Mouse (Mus musculus) urinary bladder, postnatal 10 days (tissue): Measurements from ENCODE around the gene Ufc1.
"Not testable (repeated sequence)": the region's sequence is repeated elsewhere in the genome, so short reads cannot be mapped to it uniquely, and the experiment has no call there.

Experiments
- DNase-seq: peaks from one replicate; pipeline ENCODE4 v3.0.0; 2022; ENCODE audit warnings: low spot score

Ufc1 gene

DNA sequence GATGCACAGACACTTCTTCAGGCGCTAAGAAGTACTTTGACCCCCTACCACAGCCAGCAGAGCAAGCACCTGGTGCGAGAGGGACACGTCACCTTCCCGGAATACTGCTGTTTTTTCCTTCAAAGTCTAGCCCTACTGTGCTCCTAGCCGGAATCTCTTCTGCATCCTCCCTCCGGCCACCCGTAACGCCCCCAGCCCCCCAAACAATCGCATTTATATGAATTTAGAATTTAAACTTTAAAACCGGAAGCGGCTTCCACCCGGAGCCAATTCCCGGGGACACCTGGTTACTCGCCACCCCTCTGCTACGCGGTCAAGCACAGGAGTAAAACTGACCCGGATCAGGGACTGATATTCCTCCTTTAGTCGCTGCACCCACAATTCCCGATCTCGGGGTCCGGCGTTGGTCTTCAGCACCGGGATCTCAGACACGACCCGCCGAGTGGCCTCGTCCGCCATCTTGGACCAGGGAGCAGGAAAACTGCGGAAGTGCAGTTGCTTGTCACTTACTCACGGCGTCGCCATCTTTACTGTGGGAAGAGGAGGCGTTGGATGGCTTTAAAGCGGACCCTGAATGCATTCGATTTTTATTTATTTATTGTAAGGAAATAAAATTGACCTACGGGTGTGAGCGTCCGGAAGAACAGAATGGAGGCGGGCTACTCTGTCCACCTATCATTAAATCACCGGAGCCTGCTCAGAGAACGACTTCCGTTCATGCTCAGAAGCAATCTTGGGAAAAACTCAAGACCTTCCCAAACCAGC, at the start of gene Ufc1:
Ufc1 (minus strand) TSS at position 727 of the 765 bp plus-strand sequence.
- no peak for DNase-seq

DNA sequence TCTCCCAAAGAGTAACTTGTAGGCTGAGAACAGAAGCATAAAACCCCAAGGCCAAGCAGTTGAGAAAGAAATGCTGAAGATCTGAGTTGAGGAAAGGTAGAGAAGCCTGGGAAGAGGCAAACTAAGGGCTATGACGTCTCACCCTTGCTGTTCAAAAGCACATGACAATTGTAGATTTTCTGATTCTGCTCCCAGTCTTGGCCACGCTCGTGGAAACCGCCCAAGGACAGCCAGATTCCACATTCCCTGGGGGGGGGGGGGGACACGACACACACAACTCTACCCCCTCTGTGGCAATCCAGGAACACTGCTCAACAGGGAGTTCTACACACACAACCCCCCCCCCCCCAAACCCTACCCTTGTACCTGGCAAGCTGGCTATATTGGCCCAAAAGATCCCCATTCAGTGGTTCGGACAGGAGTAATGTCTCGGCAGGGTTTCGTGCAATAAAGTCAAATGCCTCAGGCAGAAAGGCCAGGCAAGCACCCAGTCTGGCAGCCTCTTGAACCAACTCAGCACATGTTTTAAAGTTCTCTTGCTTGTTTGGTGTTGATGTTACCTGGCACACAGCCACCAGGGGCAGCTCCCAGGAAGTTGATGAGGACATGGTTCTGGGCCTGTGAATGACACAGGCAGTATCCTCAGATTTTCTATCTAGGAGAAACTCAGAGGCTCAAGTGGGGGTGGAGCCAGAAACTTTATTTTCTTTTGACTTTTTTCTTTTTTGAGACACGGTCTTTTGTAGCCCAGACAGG, 49.3 kb upstream of the Ufc1 start:
- no peak for DNase-seq

DNA sequence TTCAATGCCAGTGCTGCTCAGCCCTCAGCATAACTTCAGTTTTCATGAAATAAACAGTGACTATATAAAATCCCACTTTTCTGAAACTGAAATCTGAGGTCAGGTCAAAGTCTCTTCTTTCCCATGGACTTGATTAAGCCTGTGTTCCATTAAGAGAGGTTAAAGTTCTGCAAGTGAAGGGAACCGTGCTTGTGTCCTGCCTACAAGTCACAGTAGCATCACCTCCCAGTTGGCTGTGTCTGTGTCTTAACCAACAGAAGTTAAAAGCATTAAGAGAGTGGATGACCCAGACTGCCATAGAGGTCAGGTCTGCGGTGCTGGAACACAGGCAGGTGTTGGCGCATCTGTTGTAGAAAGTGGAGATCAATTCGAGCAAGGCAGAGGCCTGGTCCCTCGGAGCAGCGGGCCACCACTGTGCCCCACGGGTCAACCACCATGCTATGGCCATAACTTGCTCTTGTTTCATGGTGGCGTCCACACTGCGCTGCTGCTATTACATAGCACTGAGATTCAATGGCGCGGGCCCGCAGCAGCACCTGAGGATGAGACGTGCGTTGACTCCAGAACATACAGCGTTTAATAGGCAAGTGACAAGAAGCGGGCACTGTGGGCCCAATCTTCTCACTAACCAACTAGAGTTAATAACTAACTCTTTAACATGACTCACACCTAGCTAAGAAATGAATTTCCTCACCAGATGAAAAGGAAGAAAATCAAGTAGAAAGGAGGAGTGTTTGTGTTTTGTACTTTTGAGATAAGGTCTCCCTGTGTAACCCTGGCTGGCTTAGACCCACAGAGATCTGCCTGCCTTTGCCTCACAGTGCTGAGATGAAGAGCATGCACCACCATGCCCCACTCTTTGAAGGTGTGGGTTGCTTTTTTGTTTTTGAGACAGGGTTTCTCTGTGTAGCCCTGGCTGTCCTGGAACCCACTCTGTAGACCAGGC, 47.7 kb upstream of the Ufc1 start:
- no peak for DNase-seq

DNA sequence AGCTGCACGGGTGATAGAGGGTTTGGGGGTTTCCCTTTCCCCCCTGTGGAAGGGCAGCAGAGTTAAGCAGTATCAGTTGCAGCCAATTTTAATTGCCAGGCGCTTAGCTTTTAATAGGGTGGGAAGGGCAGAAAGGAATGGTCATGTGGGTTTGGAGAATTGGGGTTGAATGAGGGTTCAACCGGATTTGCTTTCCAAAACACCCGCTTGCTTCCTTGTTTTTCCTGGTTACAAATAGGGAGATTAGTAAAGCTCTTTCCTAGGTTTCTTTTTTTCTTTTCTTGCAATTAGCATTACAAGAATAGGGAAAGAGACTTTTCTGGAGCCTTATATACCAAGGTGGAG, 35.4 kb upstream of the Ufc1 start:
- no peak for DNase-seq

DNA sequence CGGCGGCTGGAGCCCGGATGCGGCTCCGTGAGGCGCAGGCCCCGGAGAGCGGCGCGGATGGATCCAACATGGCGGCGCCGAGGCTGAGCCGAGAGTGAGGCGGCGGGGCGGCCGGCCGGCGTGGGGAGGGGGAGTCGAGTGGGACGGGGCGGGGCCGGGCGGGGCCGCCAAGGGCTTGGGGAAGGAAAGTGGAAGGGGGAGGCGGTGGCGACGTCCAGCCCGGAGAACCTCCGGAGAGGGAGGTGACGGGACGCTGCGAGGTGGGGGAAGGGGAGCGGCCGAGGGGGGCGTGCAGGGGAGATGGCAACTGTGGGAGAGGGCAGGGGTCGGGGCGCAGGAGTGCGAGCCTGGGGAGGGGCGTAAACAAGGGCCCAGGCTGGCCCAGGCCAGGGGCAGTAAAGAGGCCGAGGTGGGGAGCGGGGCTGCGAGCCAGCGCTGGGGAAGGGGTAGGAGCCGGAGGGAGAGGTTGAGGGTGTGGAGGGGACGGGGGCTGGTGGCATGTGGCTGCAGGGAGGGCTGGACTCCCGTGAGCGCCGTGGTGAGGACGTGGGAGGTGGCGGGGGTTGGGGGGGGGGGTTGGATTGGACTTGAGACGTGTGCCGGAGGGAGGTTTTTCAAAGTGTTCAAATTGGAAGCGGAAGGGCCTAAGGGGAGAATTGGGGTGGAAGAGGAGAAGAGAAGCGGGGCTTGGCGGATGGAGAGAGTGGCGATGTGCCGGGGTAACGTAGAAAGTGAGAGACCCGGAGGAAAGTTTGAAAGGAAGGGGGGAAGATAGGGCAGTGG, 34.8 kb upstream of the Ufc1 start:
- peak; percentile 43 for DNase-seq

DNA sequence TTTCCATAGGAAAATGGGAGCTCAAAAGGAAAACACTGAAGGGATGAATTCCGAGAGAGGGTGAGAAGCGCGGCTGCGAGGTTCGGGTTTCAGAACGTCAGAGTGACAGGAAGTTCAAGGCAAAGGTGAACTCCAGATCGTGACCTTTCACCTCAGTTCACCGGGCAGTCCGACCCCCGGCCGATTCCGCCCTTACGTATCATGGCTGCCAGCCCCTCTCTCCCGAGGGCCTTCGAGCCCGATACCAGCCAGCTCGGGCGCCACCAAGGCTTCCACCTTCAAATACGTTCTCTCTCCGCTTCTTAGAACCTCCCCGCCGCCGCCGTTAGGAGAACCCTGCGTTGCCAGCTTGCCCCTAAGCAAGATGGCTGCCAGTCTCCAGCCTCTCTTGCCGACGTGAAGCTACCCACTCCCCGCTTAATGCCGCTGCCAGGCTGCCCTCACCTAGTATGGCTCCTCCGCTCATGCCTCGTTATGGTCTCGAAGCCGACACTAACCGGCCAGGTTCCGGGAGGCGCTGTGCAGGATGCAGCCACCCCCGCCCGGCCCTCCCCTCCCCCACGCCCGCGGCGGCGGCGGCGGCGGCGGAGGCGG, 34.1 kb upstream of the Ufc1 start, which contains the start of gene Dedd:
Dedd (plus strand) TSS at position 307 of the 594 bp plus-strand sequence.
- DNase-seq: peak; percentile 40

DNA sequence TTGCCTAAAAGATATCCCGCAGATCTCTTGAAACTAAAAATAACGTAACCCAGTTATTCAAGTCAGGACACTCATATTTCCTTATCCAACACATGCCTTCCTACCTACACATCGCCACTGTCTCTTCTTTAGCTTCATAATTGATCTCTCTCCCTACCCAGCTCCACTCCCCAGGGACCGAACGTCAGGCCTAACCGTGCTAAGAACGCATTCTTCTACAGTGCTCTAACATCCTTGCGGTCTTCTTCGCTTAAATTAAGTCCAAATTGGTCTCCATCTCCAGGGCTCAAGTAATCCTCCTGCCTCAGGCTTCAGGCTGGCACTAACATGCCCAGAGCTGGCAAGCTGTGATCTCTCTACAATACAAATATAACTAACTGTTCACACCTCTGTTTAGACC, 33.4 kb upstream of the Ufc1 start:
- no peak for DNase-seq

DNA sequence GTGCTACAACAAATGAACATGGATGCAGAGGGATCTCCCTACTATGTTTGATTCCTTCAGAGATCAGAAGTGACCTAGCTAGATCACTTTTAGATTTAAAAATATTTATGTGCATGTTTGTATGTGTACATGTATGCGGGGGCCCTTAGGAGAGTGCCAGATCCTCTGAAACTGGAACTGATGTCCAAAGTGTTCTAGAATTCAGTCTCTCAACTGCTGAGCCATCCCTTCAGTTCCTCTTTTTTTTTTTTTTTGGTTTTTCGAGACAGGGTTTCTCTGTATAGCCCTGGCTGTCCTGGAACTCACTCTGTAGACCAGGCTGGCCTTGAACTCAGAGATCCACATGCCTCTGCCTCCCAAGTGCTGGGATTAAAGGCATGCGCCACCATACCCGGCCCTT, 31.8 kb upstream of the Ufc1 start:
- DNase-seq: not testable (repeated sequence)

DNA sequence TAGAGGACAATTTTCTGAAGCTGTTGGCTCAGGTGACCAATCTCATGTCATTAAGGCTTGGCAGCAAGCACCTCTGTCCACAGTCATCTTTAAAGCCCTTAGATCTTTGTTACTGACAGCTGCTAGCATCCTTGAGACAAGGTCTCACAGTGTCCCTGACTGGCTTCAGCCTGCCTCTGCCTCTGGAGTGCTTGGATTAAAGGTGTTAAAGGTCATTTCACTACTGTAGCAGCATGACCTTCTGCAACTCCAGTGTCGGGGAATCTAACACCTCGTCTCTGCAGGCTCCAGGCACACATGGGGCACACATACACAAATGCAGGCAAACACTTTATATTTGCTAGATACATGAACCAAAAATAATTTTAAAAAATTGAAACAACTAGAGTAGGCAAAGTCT, 30.7 kb upstream of the Ufc1 start:
- no peak for DNase-seq

DNA sequence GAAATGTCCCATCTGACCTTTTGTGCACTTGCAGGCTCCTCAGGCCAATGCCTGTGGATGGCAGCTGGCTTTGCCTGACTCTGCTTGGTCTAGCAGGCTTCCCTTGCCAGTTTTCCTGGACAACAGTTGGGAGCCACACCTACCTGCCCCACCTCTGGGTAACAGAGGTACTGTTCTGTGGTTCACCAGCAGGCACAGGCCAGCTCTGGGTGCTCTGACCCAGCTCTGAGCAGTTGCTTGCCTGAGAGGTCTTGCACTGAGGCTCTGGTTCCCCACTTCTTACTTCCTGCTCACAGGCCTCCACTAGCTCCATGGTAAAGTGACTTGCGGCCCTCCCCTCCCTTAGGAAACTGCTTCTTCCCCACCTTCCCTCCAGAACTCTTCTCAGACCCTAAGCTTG, 27.2 kb upstream of the Ufc1 start:
- DNase-seq: no peak

DNA sequence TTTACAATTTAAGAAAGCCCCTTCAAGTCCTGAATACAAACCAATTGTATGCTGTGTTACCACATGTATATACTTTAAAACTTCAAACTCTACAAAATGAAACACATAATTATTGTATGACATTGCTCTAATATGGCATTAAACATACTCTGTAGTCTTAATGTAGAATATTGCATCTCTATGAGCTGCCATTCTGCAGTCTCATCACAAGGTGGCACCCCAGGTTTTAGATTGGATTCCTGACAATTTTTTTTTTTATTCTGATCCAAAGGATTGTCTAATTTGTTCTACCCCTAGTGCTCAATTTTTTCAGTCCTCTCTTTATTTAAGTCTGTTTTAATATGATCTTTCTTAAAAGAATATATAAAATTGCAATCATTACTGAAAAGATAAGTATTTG, 26.6 kb upstream of the Ufc1 start:
- no peak for DNase-seq

DNA sequence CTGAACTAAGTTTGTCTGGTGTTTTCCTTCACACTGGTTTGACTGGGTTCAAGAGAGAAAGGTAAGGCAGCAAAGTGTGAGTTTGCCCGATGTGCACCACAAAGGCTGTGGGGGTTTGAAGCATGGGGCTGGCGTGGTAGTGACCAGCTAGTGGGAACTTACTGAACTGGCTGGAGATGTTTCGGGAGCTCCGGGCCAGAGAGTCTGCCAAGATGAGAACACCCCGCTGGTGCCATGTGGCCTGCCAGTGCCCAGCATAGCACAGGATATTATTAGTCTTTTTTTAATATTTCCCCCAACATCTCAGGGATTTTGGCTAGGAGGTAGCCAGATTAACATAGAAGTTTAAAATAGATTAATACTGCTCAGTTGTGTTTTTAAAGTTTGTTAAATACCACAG, 25.3 kb upstream of the Ufc1 start:
- no peak for DNase-seq

DNA sequence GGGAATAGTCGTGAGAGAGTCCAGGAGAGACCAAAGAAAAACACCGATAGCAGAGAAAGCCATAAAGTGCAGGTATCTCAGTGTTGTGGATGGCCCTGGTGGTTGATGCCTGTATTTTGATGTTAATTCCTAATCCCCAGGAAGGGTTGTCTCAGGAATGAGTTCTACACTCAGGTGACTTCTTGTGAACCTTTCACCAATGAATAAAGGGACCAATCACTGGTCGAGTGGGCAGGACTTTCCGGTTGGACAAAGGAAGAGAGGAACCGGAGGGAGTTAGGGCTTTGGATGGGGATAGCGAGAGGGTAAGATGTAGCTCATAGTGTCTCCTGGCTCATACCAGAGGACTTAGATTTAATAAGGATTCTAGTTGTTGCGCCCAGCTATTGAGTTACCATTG, 24.9 kb upstream of the Ufc1 start:
- DNase-seq: no peak

DNA sequence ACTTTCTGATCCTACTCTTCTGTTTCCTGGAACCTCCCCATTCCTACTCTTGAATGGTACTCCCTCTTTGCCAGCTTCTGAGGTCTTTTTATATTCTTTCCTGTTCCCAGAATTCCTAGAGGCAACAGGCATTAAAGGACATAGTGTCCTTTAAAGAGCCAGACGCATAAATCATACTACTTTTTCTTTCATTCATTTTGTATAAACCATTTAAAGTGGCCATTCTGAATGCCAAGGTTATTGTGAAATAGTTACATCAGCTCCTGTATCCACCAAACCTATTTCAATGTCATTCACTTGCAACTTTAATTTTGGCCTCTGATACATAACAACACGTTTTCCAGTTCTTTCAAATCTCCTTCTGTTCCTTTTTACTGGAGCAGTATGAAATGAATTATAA, 14.5 kb upstream of the Ufc1 start:
- DNase-seq: no peak

DNA sequence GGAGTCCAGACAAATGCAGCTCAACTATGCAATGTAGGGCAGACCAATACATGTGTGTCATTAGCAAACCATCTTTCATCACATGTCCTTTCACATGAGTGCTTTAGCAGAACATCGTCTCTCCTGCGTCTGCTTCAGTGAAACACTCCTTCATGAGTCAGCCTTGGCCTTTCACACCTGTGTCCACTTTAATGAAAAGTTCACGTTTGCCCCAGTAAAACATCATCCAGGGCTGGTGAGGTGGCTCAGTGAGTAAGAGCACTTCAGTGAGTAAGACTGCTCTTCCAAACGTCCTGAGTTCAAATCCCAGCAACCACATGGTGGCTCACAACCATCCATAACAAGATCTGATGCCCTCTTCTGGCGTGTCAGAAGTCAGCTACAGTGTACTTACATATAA, 11.3 kb upstream of the Ufc1 start:
- not testable (repeated sequence) for DNase-seq

DNA sequence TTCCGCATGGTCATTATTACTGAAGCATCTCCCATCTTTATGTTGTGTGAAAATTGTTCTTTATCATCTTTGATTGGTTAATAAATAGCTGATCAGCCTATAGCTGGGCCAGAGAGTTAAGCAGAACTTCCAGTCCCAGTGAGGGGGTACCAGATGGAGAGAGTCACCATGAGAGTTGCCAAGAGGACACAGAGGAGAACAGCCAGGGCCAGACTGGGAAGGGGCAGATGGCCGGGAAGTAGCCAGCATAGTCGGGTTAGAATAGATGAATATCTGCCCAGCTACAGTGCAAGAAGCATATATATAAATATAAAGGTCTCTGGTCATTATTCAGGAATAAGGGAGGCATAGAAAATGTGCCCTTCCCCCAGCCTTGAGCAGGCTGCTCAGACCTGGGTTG, 3.4 kb upstream of the Ufc1 start:
- DNase-seq: no peak

DNA sequence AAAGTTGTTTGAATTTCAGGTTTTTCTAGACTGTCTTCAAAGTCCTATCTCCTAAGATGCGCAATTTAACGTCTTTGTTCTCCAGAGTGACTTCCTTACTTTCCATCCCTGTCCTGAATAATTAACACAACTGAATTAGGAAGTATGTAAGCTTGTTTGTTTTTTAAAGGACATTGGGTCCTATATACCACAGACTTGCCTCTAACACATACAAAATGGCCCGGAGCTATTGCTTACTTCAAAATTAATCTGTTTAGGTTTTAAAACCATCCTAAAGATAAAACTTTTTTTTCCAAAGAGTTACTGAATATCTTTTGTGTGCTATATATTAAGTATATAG, 209 bp upstream of the Ufc1 start:
- no peak for DNase-seq

DNA sequence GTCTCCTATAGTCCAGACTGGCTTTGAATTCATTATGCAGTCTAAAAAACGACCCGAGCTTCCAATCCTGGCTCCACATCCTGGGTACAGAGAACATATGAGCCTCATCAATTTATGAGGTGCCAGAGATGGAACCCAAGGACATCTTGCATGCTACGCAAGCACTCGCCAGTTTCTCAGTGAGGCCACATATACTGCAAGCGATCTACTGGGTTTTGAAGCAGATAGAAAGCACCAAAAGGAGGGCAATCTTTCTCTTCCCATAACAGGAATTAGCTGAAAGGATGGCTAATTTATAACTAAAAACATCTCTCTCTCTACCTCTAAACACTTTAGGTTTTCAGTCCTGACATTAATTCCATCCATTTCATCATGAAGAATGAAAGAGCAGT, 922 bp downstream of the Ufc1 start:
- no peak for DNase-seq

DNA sequence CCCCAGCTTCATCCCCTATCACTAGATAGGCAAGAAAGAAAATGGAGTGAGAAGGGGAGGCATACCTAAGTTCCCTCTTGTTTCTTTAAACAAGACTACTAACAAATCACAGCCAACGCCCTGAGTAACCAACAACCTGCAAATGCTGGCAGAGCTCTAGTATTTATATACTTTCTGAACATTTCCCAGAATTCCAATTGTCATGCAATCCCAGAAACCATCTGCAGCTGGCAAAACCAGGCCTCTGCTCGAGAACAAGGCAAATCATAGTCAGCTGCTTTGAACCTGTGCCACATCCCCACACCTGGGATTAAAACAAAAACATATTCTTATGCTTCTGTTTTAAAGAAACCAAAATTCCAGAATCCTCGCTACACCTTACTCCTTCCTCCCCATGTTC, 1.5 kb downstream of the Ufc1 start:
- DNase-seq: no peak

DNA sequence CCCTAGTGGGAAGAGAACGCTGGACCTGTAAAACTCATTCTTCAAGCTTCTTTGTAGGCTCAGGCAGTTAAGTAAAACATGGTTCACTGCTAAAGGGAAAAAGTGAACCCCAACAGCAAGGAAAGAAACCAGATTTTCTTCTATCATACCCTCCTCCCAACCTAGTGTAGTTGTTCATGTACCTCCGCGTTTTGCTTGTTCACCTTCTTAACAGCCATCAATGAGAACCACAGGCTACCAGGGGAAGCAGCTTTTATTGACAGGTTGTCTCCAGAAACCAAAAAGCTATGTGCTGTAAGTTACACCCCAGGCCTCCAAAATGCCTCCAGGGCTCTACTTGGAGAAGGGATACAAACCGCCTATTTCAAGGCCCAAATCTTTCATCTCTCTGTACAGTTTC, 6.5 kb downstream of the Ufc1 start:
- no peak for DNase-seq
